Mouse (Mus musculus): Measurements from ENCODE around the gene Tex44. TPM values are rescaled to one million over a fixed set of nuclear protein-coding genes. Genes with fewer than 3 reads are reported as not detected.

Tex44 gene
- polyA plus RNA-seq (2012; rRNA removed): 0.04 TPM in 1 of 2 replicates, not detected in the other

GRCm38 (mm10) chr1:86426128-86426527 lies at the start of gene Tex44, which contains the start of gene Nmur1:
Gene Tex44 (plus strand): TSS chr1:86426329.
Gene Nmur1 (minus strand): TSS chr1:86426228.

Other genes starting within 250 kb of the Tex44 start
- 2.2 and 3.6 TPM in 2 replicates for gene B3gnt7, start 123.5 kb upstream of the Tex44 start, polyA plus RNA-seq (2012; rRNA removed)
- 382 and 1,606 TPM in 2 replicates for gene Ncl, start 66.9 kb upstream of the Tex44 start, polyA plus RNA-seq (2012; rRNA removed)
- gene Nmur1, start 101 bp upstream of the Tex44 start, polyA plus RNA-seq (2012; rRNA removed): 0.16 TPM in 1 of 2 replicates, not detected in the other
- gene Ptma, start 100.4 kb downstream of the Tex44 start, polyA plus RNA-seq (2012; rRNA removed): 4,745 and 9,351 TPM in 2 replicates
- gene Pde6d, start 156.3 kb downstream of the Tex44 start, polyA plus RNA-seq (2012; rRNA removed): 55.6 and 63.1 TPM in 2 replicates
- gene Cops7b, start 156.6 kb downstream of the Tex44 start, polyA plus RNA-seq (2012; rRNA removed): 51.9 and 65.0 TPM in 2 replicates
- gene Nppc, start 244.2 kb downstream of the Tex44 start, polyA plus RNA-seq (2012; rRNA removed): 0.29 and 1.7 TPM in 2 replicates

Data from central nervous system, embryonic 11.5 days (tissue).